Mouse (Mus musculus) liver, adult 10 weeks (tissue): Measurements from ENCODE around the gene Olfr632. TPM values are rescaled to one million over a fixed set of nuclear protein-coding genes. Genes with fewer than 3 reads are reported as not detected.

Source experiments
- polyA plus RNA-seq: library from polyadenylated mRNA; stranded (reverse); fragments of 350-450 nt; fragmentation: Illumina TruSeq; extraction: RNeasy Lipid Tissue Mini Kit (QIAGEN cat#74804); gene quantifications from one replicate; pipeline ENCODE4 v1.2.3, GENCODE M21; 2014; ENCODE audit warnings: low read depth, low replicate concordance

Olfr632 gene
- not detected for polyA plus RNA-seq

DNA sequence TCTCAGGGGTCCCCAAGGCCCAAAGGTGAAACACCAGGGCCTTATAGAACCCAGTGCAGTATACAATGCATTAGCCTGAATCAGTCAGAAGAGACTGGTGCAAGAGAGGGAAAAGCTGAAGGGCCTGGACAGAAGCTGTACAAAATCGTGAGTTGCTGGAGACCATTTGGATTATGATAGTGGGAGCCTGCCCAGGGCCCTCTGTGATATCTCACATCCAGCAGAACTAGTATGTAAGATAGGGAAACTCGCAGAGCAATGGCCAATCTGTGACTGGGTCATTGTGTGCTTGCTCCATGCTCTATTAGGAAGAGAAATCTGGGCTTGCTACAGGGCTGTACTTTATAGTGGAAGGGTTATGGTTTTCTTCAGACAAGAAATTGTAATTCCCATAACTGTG, at the start of gene Olfr632:
Gene Olfr632 (plus strand): TSS at position 84 of the 400 bp plus-strand sequence.

GRCm38 (mm10) chr7:103886152-103886551, 48.0 kb upstream of the Olfr632 start, which contains the start of gene Olfr66:
TSS of gene Olfr66 (minus strand) at chr7:103886252.

DNA sequence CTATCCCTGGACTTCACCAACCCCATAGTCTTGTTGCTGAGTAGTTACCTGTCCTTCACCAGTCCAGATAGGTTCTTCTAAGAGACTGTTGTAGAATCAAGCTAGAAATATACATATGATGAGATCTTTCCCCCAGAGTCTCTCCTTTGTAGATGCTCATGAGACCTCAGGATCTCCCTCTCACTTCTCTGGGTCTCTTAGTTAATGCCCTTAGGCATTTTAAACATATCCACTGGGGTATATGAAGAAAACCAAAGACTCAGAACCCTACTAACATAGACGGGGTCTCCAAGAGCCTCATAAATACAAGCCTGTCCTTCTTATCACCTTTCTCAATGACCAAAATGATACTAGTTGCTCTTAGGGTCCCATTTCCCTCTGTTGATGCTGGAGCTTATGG, 39.8 kb upstream of the Olfr632 start, which contains the start of gene Olfr64:
Gene Olfr64 (minus strand): TSS at position 101 of the 400 bp plus-strand sequence.

GRCm38 (mm10) chr7:103903187-103903586, 31.0 kb upstream of the Olfr632 start, which contains the start of gene Olfr65:
TSS of gene Olfr65 (plus strand) at chr7:103903487.

GRCm38 (mm10) chr7:103928525-103928924, 5.6 kb upstream of the Olfr632 start, which contains the start of gene Olfr631:
TSS of gene Olfr631 (plus strand) at chr7:103928825.

GRCm38 (mm10) chr7:103944137-103944536, 10.0 kb downstream of the Olfr632 start, which contains the start of gene Olfr633:
TSS of gene Olfr633 (plus strand) at chr7:103944437.

GRCm38 (mm10) chr7:103970852-103971251, 36.7 kb downstream of the Olfr632 start, which contains the start of gene Olfr635:
TSS of gene Olfr635 (plus strand) at chr7:103971152.

Other genes starting within 250 kb of the Olfr632 start
- not detected for gene Olfr243, start 219.7 kb upstream of the Olfr632 start, polyA plus RNA-seq
- gene Olfr628, start 204.0 kb upstream of the Olfr632 start, polyA plus RNA-seq = not detected
- gene Olfr629, start 189.4 kb upstream of the Olfr632 start, polyA plus RNA-seq = not detected
- gene Olfr630, start 177.0 kb upstream of the Olfr632 start, polyA plus RNA-seq = not detected
- not detected for gene Olfr69, start 162.8 kb upstream of the Olfr632 start, polyA plus RNA-seq
- not detected for gene Olfr68, start 154.6 kb upstream of the Olfr632 start, polyA plus RNA-seq
- not detected for gene Olfr67, start 142.5 kb upstream of the Olfr632 start, polyA plus RNA-seq
- 14.4 TPM for gene Hbb-bt, start 120.4 kb upstream of the Olfr632 start, polyA plus RNA-seq
- gene Hbb-bs, start 106.3 kb upstream of the Olfr632 start, polyA plus RNA-seq = 131 TPM
- gene Hbb-bh2, start 93.8 kb upstream of the Olfr632 start, polyA plus RNA-seq = not detected
- not detected for gene Hbb-bh1, start 91.2 kb upstream of the Olfr632 start, polyA plus RNA-seq
- gene Hbb-y, start 81.1 kb upstream of the Olfr632 start, polyA plus RNA-seq = not detected
- not detected for gene Olfr66, start 48.1 kb upstream of the Olfr632 start, polyA plus RNA-seq
- gene Olfr64, start 39.9 kb upstream of the Olfr632 start, polyA plus RNA-seq = not detected
- gene Olfr65, start 30.9 kb upstream of the Olfr632 start, polyA plus RNA-seq = not detected
- not detected for gene Olfr631, start 5.5 kb upstream of the Olfr632 start, polyA plus RNA-seq
- gene Olfr633, start 10.1 kb downstream of the Olfr632 start, polyA plus RNA-seq = not detected
- gene Olfr635, start 36.8 kb downstream of the Olfr632 start, polyA plus RNA-seq = not detected
- gene Olfr638, start 64.4 kb downstream of the Olfr632 start, polyA plus RNA-seq = not detected
- gene Olfr639, start 83.0 kb downstream of the Olfr632 start, polyA plus RNA-seq = not detected
- gene Olfr640, start 91.2 kb downstream of the Olfr632 start, polyA plus RNA-seq = not detected
- gene Olfr641, start 101.1 kb downstream of the Olfr632 start, polyA plus RNA-seq = not detected
- gene Olfr642, start 118.3 kb downstream of the Olfr632 start, polyA plus RNA-seq = not detected
- gene 4930516K23Rik, start 127.1 kb downstream of the Olfr632 start, polyA plus RNA-seq = not detected
- gene Olfr644, start 137.5 kb downstream of the Olfr632 start, polyA plus RNA-seq = not detected
- gene Olfr645, start 151.1 kb downstream of the Olfr632 start, polyA plus RNA-seq = not detected
- gene Olfr646, start 170.5 kb downstream of the Olfr632 start, polyA plus RNA-seq = not detected
- gene Ubqln5, start 195.5 kb downstream of the Olfr632 start, polyA plus RNA-seq = not detected
- not detected for gene Olfr643, start 203.1 kb downstream of the Olfr632 start, polyA plus RNA-seq
- gene Ubqln3, start 208.9 kb downstream of the Olfr632 start, polyA plus RNA-seq = not detected
- gene Ubqlnl, start 216.2 kb downstream of the Olfr632 start, polyA plus RNA-seq = not detected
- not detected for gene Olfm5, start 230.5 kb downstream of the Olfr632 start, polyA plus RNA-seq
- not detected for gene Olfr648, start 249.0 kb downstream of the Olfr632 start, polyA plus RNA-seq